ENCODE assay signal across 8 mouse cellular contexts in genomic region chr17:66417329-66417728, GRCm38 (mm10). TPM values are rescaled to one million over a fixed set of nuclear protein-coding genes. Genes with fewer than 3 reads are reported as not detected.
DNase-seq lines count a peak whose midpoint lies in the region; ATAC-seq and TF ChIP-seq lines count a peak whose summit lies in the region.

No protein-coding gene starts in this region.

- DNase-seq in kidney, postnatal 0 days (ENCODE audit: low spot score): no peak
- DNase-seq in kidney, adult 11 months: no peak
- no peak for DNase-seq in forebrain, embryonic 11.5 days (ENCODE audit: low spot score)
- DNase-seq in urinary bladder, postnatal 36 days (ENCODE audit: low spot score in 2 of 2): no peak
- no peak for DNase-seq in urinary bladder, postnatal 10 days (ENCODE audit: low spot score)

- H3K9ac ChIP-seq in kidney, postnatal 0 days (ENCODE audit: low read depth, low read length): no peak overlapping the region
- H3K9ac ChIP-seq in forebrain, embryonic 11.5 days (ENCODE audit: low read length): peak overlapping the region; percentile 12; the same call in 1 of the 2 replicates
- H3K9ac ChIP-seq in intestine, embryonic 15.5 days: no peak overlapping the region
- peak overlapping the region; percentile 52; the same call in 1 of the 2 replicates for H3K9ac ChIP-seq in neural tube, embryonic 13.5 days

- H3K4me2 ChIP-seq in kidney, postnatal 0 days (ENCODE audit: low read length): peak overlapping the region; percentile 58
- H3K4me2 ChIP-seq in forebrain, embryonic 11.5 days (ENCODE audit: low read depth, low read length, severe bottlenecking): peak overlapping the region; percentile 51
- peak overlapping the region; percentile 55 for H3K4me2 ChIP-seq in intestine, embryonic 15.5 days (replicated peaks)
- H3K4me2 ChIP-seq in neural tube, embryonic 13.5 days: peak overlapping the region; percentile 51

- peak overlapping the region; percentile 29 for H3K4me3 ChIP-seq in kidney, postnatal 0 days (replicated peaks; ENCODE audit: low read depth, low read length)
- peak overlapping the region; percentile 14; the same call in 1 of the 2 replicates for H3K4me3 ChIP-seq in forebrain, embryonic 11.5 days (ENCODE audit: low read depth, low read length)
- H3K4me3 ChIP-seq in intestine, embryonic 15.5 days (replicated peaks): peak overlapping the region; percentile 15; the same call in 1 of the 2 replicates
- peak overlapping the region; percentile 17 for H3K4me3 ChIP-seq in neural tube, embryonic 13.5 days

- no peaks in the 10 kb centered on the region for H3K36me3 ChIP-seq in kidney, postnatal 0 days (ENCODE audit: insufficient read depth, low read length)
- H3K36me3 ChIP-seq in forebrain, embryonic 11.5 days (ENCODE audit: control insufficient read depth, insufficient read depth, low read length): no peaks in the 10 kb centered on the region
- H3K36me3 ChIP-seq in intestine, embryonic 15.5 days: no peaks in the 10 kb centered on the region
- no peaks in the 10 kb centered on the region for H3K36me3 ChIP-seq in neural tube, embryonic 13.5 days

- H3K27ac ChIP-seq in kidney, postnatal 0 days: 0 out of 2 replicates have a peak overlapping the region, but pooled peaks have one; percentile 21
- peak overlapping the region; percentile 78 for H3K27ac ChIP-seq in forebrain, embryonic 11.5 days (ENCODE audit: low read depth, low read length)
- no peak overlapping the region for H3K27ac ChIP-seq in intestine, embryonic 15.5 days
- H3K27ac ChIP-seq in neural tube, embryonic 13.5 days (replicated peaks): peak overlapping the region; percentile 83

- no peak for ATAC-seq in kidney, postnatal 0 days (replicated peaks; ENCODE audit: low FRiP score, low read depth)
- ATAC-seq in forebrain, embryonic 11.5 days (replicated peaks; ENCODE audit: low FRiP score): peak; percentile 71
- 0 out of 2 replicates have a peak, but pooled peaks have one; percentile 10 for ATAC-seq in intestine, embryonic 15.5 days
- ATAC-seq in neural tube, embryonic 13.5 days (ENCODE audit: low read depth): peak; percentile 57
- no peak for ATAC-seq in inflammation-experienced regulatory T-cells, adult 6 months

- H3K27me3 ChIP-seq in kidney, postnatal 0 days (ENCODE audit: insufficient read depth, low read length): no peaks in the 10 kb centered on the region
- no peaks in the 10 kb centered on the region; the same call in 1 of the 2 replicates for H3K27me3 ChIP-seq in forebrain, embryonic 11.5 days (ENCODE audit: control insufficient read depth, insufficient read depth, low read length)
- no peaks in the 10 kb centered on the region for H3K27me3 ChIP-seq in intestine, embryonic 15.5 days (replicated peaks)
- peaks cover 36% of the 10 kb centered on the region for H3K27me3 ChIP-seq in neural tube, embryonic 13.5 days

- no peaks in the 10 kb centered on the region for H3K9me3 ChIP-seq in kidney, postnatal 0 days (replicated peaks; ENCODE audit: low read length)
- no peaks in the 10 kb centered on the region for H3K9me3 ChIP-seq in forebrain, embryonic 11.5 days (ENCODE audit: control insufficient read depth, low read length)
- H3K9me3 ChIP-seq in intestine, embryonic 15.5 days: no peaks in the 10 kb centered on the region
- no peaks in the 10 kb centered on the region for H3K9me3 ChIP-seq in neural tube, embryonic 13.5 days

- H3K4me1 ChIP-seq in kidney, postnatal 0 days (replicated peaks; ENCODE audit: insufficient read depth, low read length): peaks cover 9% of the 10 kb centered on the region; the same call in 1 of the 2 replicates
- peaks cover 26% of the 10 kb centered on the region for H3K4me1 ChIP-seq in forebrain, embryonic 11.5 days (replicated peaks; ENCODE audit: control insufficient read depth, insufficient read depth, low read length)
- peaks cover 15% of the 10 kb centered on the region for H3K4me1 ChIP-seq in intestine, embryonic 15.5 days (replicated peaks)
- peaks cover 50% of the 10 kb centered on the region for H3K4me1 ChIP-seq in neural tube, embryonic 13.5 days (replicated peaks)

- 12% methylated on average over 5 of the region's 5 CpGs for WGBS in kidney, postnatal 0 days
- WGBS in forebrain, embryonic 11.5 days: 34% methylated on average over 5 of the region's 5 CpGs
- WGBS in intestine, embryonic 15.5 days: 38% methylated on average over 5 of the region's 5 CpGs
- WGBS in neural tube, embryonic 13.5 days: 6% methylated on average over 5 of the region's 5 CpGs

- no peak for TF ChIP-seq CTCF in kidney, postnatal 0 days (IDR thresholded peaks at IDR 0.05; ENCODE audit: low read depth)

RNA-seq across cellular contexts. Expression of gene Mtcl1, which starts 32.2 kb away (rescaled TPM):
- polyA plus RNA-seq in kidney, postnatal 0 days (2015; fragmentation: Nextera tagmentation; extraction: Ambion mirVana): 3.5 and 3.6 TPM in 2 replicates
- 40.0 and 47.3 TPM in 2 replicates for polyA plus RNA-seq in forebrain, embryonic 11.5 days (2014; fragmentation: Nextera tagmentation; extraction: Ambion mirVana)
- 5.0 and 5.5 TPM in 2 replicates for polyA plus RNA-seq in intestine, embryonic 15.5 days (2015; fragmentation: Nextera tagmentation; extraction: Ambion mirVana)
- polyA plus RNA-seq in neural tube, embryonic 13.5 days (2015; fragmentation: Nextera tagmentation; extraction: Ambion mirVana): 26.4 and 28.0 TPM in 2 replicates
- polyA plus RNA-seq in inflammation-experienced regulatory T-cells, adult 6 months (2017; shearing (Covaris generic)): under 1 TPM in 1 of 3 experiments, not detected in 2; 0.39 TPM

Comparison
In these comparisons a context has a peak if more than half of its experiments do, and no peak if none do; other contexts are left out.
1. ATAC-seq: peak in forebrain, embryonic 11.5 days (single experiment), intestine, embryonic 15.5 days (single experiment) and neural tube, embryonic 13.5 days (single experiment); none in kidney, postnatal 0 days (single experiment) and inflammation-experienced regulatory T-cells, adult 6 months (single experiment).
2. H3K9ac ChIP-seq: peak in forebrain, embryonic 11.5 days (single experiment) and neural tube, embryonic 13.5 days (single experiment); none in kidney, postnatal 0 days (single experiment) and intestine, embryonic 15.5 days (single experiment).
3. Peak in every context shown above with its lines, with median percentiles within 50 percentile points of each other: H3K4me2 ChIP-seq and H3K4me3 ChIP-seq.